Mouse (Mus musculus) cortical plate, adult 2 months (tissue): ENCODE measurements at regions not wholly inside any gene's neighbourhood (a gene's known extent, or its start where the extent isn't known, plus 50 kb on each side); places are given as distances from the start of the nearest gene placed in this dataset.

ENCODE experiments used
- CTCF ChIP-seq: fragments of 200-500 bp; IDR thresholded peaks from 2 replicates; pipeline ENCODE4 v1.5.1; 2011; ENCODE audit warnings: mild to moderate bottlenecking, control low read depth, low read length; ENCODE audit not compliant: insufficient read depth; ENCODE audit errors: extremely low read depth
- POLR2A ChIP-seq: fragments of 200-500 bp; IDR thresholded peaks from 2 replicates; pipeline ENCODE4 v1.6.1; 2011; ENCODE audit warnings: mild to moderate bottlenecking, low read length, control low read depth; ENCODE audit not compliant: insufficient read depth; ENCODE audit errors: extremely low read depth

- TF ChIP-seq POLR2A (no peak), CTCF (no peak)
Observed at GRCm38 (mm10) chr7:79521259-79521658, 55.1 kb upstream of the Polg start.
